Mouse (Mus musculus): ENCODE results near the gene Ubap1l. TPM values are rescaled to one million over a fixed set of nuclear protein-coding genes. Genes with fewer than 3 reads are reported as not detected.

Gene Ubap1l
- 5.6 and 6.2 TPM in 2 replicates for polyA plus RNA-seq (2012; rRNA removed)

GRCm38 (mm10) chr9:65360641-65361448 is at the start of gene Ubap1l:
Ubap1l (plus strand) TSS chr9:65361041.

DNA sequence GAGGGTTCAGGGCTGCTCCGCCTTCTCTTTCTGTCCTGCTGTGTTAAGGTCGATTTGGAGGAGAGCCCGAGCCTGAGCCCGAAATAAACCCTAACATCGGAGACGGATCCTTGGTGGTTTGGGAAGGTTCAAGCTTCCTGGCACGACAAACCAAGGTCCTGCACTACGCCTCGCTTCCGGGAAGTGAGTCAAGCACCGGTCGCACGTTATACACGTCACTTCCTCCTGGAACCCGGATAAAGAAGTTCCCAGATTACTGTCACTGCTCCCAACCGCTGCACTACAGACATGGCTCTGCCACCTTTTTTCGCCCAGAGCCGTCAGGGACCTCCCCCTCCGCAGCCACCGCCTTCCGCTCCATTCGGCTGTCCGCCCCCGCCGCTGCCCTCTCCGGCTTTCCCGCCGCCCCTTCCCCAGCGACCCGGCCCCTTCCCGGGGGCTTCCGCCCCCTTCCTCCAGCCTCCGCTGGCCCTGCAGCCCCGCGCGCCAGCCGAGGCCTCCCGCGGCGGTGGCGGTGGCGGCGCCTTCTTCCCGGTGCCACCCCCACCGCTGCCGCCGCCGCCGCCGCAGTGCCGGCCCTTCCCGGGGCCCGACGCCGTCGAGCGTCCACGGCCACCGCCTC is 14.9 kb upstream of the Ubap1l start, which contains the start of gene Pdcd7:
Pdcd7 (plus strand) TSS at position 251 of the 622 bp plus-strand sequence.

DNA sequence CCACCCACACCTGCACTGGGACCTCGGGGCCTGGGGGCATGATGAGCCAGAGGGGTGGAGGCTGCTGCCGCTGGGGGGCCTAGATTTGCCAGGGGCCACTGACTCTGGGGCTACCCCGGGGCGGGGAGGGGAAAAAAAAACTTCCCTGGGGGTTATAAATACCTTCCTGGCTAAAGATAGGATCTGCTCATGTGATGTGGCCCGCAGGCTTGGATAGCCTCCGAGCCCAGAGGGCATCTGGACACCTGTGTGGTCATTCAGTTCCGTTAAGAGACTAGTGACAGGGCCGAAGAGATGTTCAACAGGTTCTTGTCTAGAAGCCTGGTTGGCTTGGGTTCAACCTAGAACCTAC is 30.7 kb downstream of the Ubap1l start, which contains the start of gene Kbtbd13:
Kbtbd13 (minus strand) TSS at position 40 of the 352 bp plus-strand sequence.

GRCm38 (mm10) chr9:65398279-65398678 is 37.4 kb downstream of the Ubap1l start, which contains the start of gene Rasl12:
Rasl12 (plus strand) TSS chr9:65398506.

GRCm38 (mm10) chr9:65422760-65423501 is 62.1 kb downstream of the Ubap1l start, which contains the start of gene Slc51b:
Slc51b (minus strand) TSS chr9:65422955.

Other genes starting within 250 kb of the Ubap1l start
- 14.3 and 17.3 TPM in 2 replicates for gene Igdcc3, start 219.9 kb upstream of the Ubap1l start, polyA plus RNA-seq (2012; rRNA removed)
- gene Parp16, start 165.7 kb upstream of the Ubap1l start, polyA plus RNA-seq (2012; rRNA removed), result 4.9 and 6.8 TPM in 2 replicates
- gene Cilp, start 95.9 kb upstream of the Ubap1l start, polyA plus RNA-seq (2012; rRNA removed), result 0.23 and 0.93 TPM in 2 replicates
- 21.0 and 21.8 TPM in 2 replicates for gene Clpx, start 66.8 kb upstream of the Ubap1l start, polyA plus RNA-seq (2012; rRNA removed)
- gene Pdcd7, start 14.9 kb upstream of the Ubap1l start, polyA plus RNA-seq (2012; rRNA removed), result 15.6 and 16.1 TPM in 2 replicates
- gene Kbtbd13, start 30.6 kb downstream of the Ubap1l start, polyA plus RNA-seq (2012; rRNA removed), result 0.42 and 0.75 TPM in 2 replicates
- gene Rasl12, start 37.5 kb downstream of the Ubap1l start, polyA plus RNA-seq (2012; rRNA removed), result 6.1 and 7.1 TPM in 2 replicates
- not detected in 2 replicates for gene Slc51b, start 61.9 kb downstream of the Ubap1l start, polyA plus RNA-seq (2012; rRNA removed)
- gene Mtfmt, start 74.7 kb downstream of the Ubap1l start, polyA plus RNA-seq (2012; rRNA removed), result 25.3 and 27.0 TPM in 2 replicates
- gene Spg21, start 99.9 kb downstream of the Ubap1l start, polyA plus RNA-seq (2012; rRNA removed), result 54.4 and 58.0 TPM in 2 replicates
- gene Ankdd1a, start 159.2 kb downstream of the Ubap1l start, polyA plus RNA-seq (2012; rRNA removed), result 1.4 and 1.9 TPM in 2 replicates
- gene Plekho2, start 219.0 kb downstream of the Ubap1l start, polyA plus RNA-seq (2012; rRNA removed), result 5.5 and 8.3 TPM in 2 replicates
- gene Pif1, start 226.1 kb downstream of the Ubap1l start, polyA plus RNA-seq (2012; rRNA removed), result 9.0 and 11.4 TPM in 2 replicates

All from central nervous system, embryonic 14 days (tissue).